Mouse (Mus musculus) ZHBTc4 (cell line): ENCODE measurements at regions not wholly inside any gene's neighbourhood (a gene's known extent, or its start where the extent isn't known, plus 50 kb on each side); places are given as distances from the start of the nearest gene placed in this dataset.

Source experiments
- DNase-seq: peaks from one replicate; pipeline ENCODE4 v3.0.0-alpha.2; 2011; ENCODE audit warnings: low read depth, low spot score

DNA sequence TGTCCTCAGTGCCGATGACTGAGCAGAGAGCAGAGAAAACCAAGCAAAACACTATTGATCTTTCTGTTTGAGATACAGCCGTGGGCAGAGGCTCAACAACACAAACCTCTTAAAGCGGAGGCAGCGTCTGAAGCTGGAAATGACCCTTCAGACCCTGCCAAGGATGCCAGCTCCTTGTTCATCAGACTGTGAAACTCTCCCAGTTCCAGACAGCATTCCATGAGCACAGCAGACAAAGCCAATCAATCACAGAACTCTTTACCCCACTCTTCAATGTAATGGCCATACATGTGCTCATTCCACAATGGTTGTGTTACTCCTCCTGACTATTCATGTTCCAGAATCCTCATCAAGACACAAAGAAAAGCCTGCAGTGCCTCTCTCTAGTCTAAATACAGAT, 73.5 kb downstream of the Tmem114 start:
- no peak for DNase-seq

DNA sequence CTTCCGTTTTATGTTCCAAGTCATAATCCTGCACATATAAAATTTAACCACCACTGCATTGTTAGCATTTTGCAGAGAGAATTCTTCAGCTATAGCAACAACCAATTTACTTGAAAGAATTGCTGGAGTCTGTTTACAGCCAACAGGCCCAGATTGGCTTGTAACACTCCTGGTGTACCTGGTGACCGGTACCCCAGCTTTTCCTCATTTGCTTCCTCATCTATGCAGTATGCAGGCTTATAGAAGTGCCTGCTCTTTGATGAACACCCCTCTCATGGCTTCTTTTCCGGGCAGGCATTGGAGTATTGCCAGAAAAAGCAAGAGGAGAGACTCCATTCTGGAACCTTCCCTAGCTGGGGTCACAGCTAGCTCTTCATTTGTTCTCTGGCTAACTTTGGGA, 75.8 kb downstream of the Tmem114 start:
- no peak for DNase-seq

DNA sequence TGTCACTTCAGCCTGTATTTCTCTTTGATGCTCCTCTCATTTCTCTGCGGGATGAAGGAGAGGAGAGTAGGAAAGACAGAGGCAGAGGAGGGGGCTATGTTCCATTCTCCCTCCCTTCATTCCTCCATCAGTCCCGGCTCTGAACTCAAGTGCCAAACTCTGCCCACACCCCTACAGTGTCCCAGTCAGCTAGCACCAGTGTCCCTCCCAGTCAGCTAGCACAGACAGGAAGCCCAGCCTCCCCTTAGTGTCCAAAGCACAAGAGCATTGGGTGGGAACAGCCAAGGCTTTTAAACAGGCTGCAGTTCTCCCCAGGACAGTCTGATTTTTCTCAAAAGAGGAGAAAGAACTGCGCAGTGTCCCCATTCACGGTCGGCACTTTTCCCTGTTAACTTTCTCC, 76.3 kb downstream of the Tmem114 start:
- no peak for DNase-seq

DNA sequence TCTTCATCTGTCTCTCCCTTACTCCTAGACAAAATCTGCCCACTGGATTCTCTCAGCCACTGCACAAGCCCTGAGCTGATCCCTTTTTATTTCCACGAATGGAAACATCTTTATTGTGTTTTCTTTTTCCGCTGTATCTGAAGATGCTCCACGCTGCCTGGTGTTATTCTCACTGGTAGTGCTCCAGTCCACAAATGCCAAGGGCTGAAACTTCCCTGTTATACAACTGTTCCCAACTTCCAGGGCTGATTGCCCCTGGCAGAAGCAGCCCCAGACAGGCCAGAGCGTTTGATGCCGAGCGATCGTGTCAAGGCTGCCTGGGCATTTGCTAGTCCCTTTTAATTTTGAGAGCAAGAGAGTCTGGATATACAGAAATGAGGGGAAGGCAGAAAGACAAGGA, 79.7 kb downstream of the Tmem114 start:
- DNase-seq: no peak

DNA sequence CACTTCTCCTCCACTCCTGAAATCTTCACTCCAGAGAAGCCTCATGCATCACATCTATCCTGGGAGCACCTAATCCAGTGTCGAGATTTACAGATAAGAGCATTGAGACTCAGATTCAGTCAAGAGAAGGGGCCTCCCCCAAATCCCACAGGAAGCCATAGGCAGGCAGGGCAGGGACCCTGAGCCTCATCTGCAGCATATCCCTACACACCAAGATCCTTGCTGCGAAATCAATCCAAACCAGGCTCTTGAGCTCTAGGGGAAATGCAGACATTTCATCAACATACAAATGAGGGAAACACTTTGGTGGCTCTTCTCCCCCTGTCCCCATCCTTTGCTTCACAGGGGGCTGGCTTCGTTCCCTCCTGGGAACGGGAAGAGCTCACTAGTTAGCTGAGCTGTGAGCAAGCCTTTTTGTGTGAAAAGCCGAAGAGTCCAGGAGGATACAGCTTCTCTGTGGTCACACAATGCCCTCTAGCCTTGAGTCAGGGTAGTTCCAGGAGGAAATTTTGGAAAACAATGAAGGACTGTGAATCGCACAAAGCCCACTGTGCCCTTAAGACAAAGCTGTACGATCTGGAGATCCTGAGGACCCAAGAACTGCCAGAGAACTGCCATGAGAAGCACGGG, 91.7 kb downstream of the Tmem114 start:
- peak; percentile 25 for DNase-seq

DNA sequence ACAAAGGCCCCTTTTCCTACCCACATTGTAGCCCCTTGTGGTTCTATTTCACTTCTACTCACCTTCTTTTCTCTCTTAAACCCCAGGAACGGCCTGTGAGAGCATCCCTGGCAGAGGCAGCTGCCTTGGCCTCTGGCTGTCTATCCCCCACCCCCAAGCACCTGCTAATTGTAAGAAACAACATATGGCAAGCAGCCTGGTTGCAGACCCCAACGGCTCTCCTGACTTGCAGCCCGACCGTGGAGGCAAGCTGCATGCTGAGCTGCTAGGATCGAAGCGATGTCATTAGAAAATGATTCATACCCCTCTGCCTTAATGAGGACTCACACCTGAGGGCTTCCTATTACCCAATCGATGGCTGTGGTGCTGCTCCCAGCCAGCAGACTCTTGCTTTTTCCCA, 112.9 kb downstream of the Tmem114 start:
- DNase-seq: no peak

DNA sequence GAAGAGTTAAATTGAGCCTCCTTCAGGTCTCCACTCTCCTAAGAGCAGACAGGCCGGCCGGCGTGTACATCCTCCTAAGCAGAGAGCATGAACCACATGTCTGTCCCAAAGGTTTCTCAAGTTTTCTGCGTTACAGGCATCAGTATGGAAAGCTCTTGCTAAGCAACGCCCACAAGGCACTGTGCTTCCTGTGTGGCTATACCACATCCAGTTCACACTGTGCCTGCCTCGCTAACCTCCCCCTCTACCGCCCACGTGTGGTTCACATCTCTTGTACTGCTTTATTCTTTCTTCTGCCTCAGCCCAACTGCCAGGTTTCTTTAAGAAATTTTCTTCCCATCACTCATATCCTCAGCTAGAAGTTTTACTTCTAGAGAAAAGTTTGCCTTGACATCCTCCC, 118.5 kb downstream of the Tmem114 start:
- peak; percentile 18 for DNase-seq
